Mouse (Mus musculus): Measurements from ENCODE around the gene Myh15. TPM values are rescaled to one million over a fixed set of nuclear protein-coding genes. Genes with fewer than 3 reads are reported as not detected.

The Myh15 gene
- total RNA-seq, 2 experiments from 2014 or later = not detected

Other genes starting within 250 kb of the Myh15 start
- not detected for gene Retnlb, start 240.6 kb upstream of the Myh15 start, total RNA-seq (2021)
- 10 to 100 TPM; 10.5 to 13.0 TPM for gene Retnla, start 214.9 kb upstream of the Myh15 start, total RNA-seq (2021)
- gene Retnlg, start 184.9 kb upstream of the Myh15 start, total RNA-seq (2021) = 10 to 100 TPM in 1 of 2 experiments, 1 to 10 TPM in 1; 6.5 to 15.9 TPM
- gene Dzip3, start 63.3 kb upstream of the Myh15 start, total RNA-seq (2021) = 10 to 100 TPM; 14.5 to 19.1 TPM
- gene Cip2a, start 63.3 kb upstream of the Myh15 start, total RNA-seq (2021) = 1 to 10 TPM; 7.4 to 7.7 TPM

Data from adrenal gland, postnatal 10 days (tissue).